Mouse (Mus musculus) E14TG2a.4 (cell line): ENCODE data around the gene Hoxb4.

Source experiments
- CTCF ChIP-seq: conservative IDR thresholded peaks from 2 replicates; pipeline ENCODE4 v1.5.1; 2014; ENCODE audit warnings: low read length
- POU5F1 ChIP-seq: IDR thresholded peaks from 2 replicates; pipeline ENCODE4 v1.6.1; 2014; ENCODE audit warnings: low read length, borderline replicate concordance

- TF ChIP-seq CTCF (no peak), POU5F1 (no peak)
Measured at GRCm38 (mm10) chr11:96325747-96326212, 7.7 kb downstream of the Hoxb4 start.
